Mouse (Mus musculus): ENCODE measurements around the gene Map2k5.

DNA sequence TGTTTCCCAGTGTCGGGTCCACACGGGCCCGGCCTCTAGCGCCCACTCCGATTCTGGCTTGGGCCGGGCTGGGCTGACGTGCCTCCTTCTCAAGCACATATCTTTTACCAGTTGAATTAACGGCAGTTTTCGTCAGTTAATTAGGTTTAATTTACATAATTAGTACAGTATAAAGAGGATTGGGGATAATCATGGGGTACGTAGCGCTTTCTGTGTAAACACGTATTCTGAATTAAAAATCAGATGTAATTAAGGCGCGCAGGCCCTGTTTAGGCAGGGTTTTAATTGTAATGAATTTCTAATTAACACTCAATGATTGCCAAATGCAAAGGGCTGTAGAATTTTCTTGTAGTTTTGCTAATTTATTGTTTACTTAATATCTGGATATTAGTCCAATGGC, 225.8 kb downstream of the Map2k5 start:
- TF ChIP-seq USF1 (IDR thresholded peaks at IDR 0.05; ENCODE audit: low read depth): no peak
- TF ChIP-seq CTCF (IDR thresholded peaks at IDR 0.05; ENCODE audit: control insufficient read depth, insufficient read depth, insufficient read length): no peak
- TF ChIP-seq MAX (IDR thresholded peaks at IDR 0.05): no peak
- TF ChIP-seq MYOG (IDR thresholded peaks at IDR 0.05; ENCODE audit: control insufficient read depth, extremely low read depth, insufficient read length): no peak
- TF ChIP-seq CEBPB (IDR thresholded peaks at IDR 0.05; ENCODE audit: low read depth): no peak
